Mouse (Mus musculus) neural tube, embryonic 10.5 days (tissue): ENCODE results near the gene Eid2b.
"Not testable (repeated sequence)": the region's sequence is repeated elsewhere in the genome, so short reads cannot be mapped to it uniquely, and the experiment has no call there.

ENCODE experiments used
- DNase-seq: peaks from one replicate; pipeline ENCODE4 v3.0.0-alpha.2; 2017; ENCODE audit warnings: low spot score; ENCODE audit errors: extremely low spot score

The Eid2b gene

GRCm38 (mm10) chr7:28277615-28278278 lies at the start of gene Eid2b:
Eid2b (plus strand) TSS chr7:28277739.
- peak; percentile 98 for DNase-seq

- not testable (repeated sequence) for DNase-seq
Observed at GRCm38 (mm10) chr7:28243943-28244342, 33.6 kb upstream of the Eid2b start.

GRCm38 (mm10) chr7:28248957-28249356 lies 28.6 kb upstream of the Eid2b start:
- no peak for DNase-seq

- DNase-seq = no peak
Observed at GRCm38 (mm10) chr7:28251976-28252375, 25.6 kb upstream of the Eid2b start.

- DNase-seq = no peak
Observed at GRCm38 (mm10) chr7:28254591-28254990, 22.9 kb upstream of the Eid2b start.

- no peak for DNase-seq
Observed at GRCm38 (mm10) chr7:28255476-28255875, 22.1 kb upstream of the Eid2b start.

GRCm38 (mm10) chr7:28262861-28263260 lies 14.7 kb upstream of the Eid2b start:
- DNase-seq = no peak

GRCm38 (mm10) chr7:28263786-28264185 lies 13.8 kb upstream of the Eid2b start:
- peak; percentile 71 for DNase-seq

- DNase-seq = no peak
Observed at GRCm38 (mm10) chr7:28265391-28265790, 12.1 kb upstream of the Eid2b start.

- peak; percentile 86 for DNase-seq
Observed at GRCm38 (mm10) chr7:28267129-28268041, 10.2 kb upstream of the Eid2b start, which contains the start of gene Eid2. Eid2 (plus strand) TSS chr7:28267881.

GRCm38 (mm10) chr7:28268042-28268531 lies 9.5 kb upstream of the Eid2b start:
- peak; percentile 77 for DNase-seq

- DNase-seq = no peak
Observed at GRCm38 (mm10) chr7:28268576-28268975, 9.0 kb upstream of the Eid2b start.

- DNase-seq = no peak
Observed at GRCm38 (mm10) chr7:28269355-28269754, 8.2 kb upstream of the Eid2b start.

- DNase-seq = no peak
Observed at GRCm38 (mm10) chr7:28271761-28272160, 5.8 kb upstream of the Eid2b start.

- DNase-seq = no peak
Observed at GRCm38 (mm10) chr7:28277237-28277614, 313 bp upstream of the Eid2b start.

- DNase-seq = no peak
Observed at GRCm38 (mm10) chr7:28278279-28278652, 727 bp downstream of the Eid2b start.

- no peak for DNase-seq
Observed at GRCm38 (mm10) chr7:28280630-28281029, 3.1 kb downstream of the Eid2b start.

GRCm38 (mm10) chr7:28290165-28290564 lies 12.6 kb downstream of the Eid2b start:
- DNase-seq = peak; percentile 54

GRCm38 (mm10) chr7:28290638-28291590 lies 13.4 kb downstream of the Eid2b start, which contains the start of gene Selenov:
Selenov (minus strand) TSS chr7:28291186.
- peak; percentile 60 for DNase-seq

- DNase-seq = peak; percentile 83
Observed at GRCm38 (mm10) chr7:28294481-28294880, 16.9 kb downstream of the Eid2b start.
